Mouse (Mus musculus) frontal cortex, postnatal 25 days (tissue): ENCODE data around the gene Cptp.
A peak's percentile ranks its signal among the peaks of the same experiment; 100 is the strongest.

Source experiments
- DNase-seq, 2 experiments: peaks; one replicate each; pipeline ENCODE4 v3.0.0; 2022; ENCODE audit warnings: low spot score in 2 of 2

Gene Cptp

DNA sequence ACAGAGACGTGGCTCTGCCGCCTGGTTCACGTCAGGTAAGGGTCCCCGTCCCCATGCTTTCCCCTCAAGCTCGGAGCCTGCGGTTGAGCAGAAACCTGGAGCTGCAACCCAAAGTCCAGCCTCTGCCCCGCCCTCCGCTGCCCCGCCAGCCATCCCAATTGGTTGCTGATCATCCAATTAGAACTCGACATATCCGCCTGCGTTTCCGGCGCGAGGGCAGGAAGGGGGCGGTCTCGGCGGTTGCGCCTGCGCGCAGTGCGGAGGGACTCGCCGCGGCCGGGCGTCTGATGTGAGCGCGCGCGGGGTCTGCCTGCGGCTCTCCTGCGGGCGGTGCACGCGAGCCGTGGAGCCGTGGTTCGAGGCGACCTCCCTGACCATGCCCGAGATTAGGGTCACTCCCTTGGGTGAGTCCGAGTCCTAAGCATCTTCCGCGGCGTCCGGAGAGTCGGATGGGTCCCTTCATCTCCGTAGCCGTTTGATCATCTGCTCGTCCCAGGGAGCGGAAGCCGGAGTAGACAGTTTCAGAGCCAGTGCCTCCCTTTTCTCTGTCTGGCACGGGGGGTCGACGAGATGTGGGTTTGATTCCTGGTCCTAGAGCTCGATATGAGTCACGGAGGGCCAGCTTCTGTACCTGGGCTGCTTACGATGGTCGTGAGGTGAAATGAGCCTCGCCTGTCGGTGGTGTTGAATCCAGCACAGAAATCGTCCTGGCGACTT lies at the start of gene Cptp, which contains the start of gene Ints11:
Gene Cptp (minus strand): TSS at position 124 of the 717 bp plus-strand sequence.
Gene Ints11 (plus strand): TSS at position 230 of the 717 bp plus-strand sequence.
- peak; percentile 89 to 93 for DNase-seq

DNA sequence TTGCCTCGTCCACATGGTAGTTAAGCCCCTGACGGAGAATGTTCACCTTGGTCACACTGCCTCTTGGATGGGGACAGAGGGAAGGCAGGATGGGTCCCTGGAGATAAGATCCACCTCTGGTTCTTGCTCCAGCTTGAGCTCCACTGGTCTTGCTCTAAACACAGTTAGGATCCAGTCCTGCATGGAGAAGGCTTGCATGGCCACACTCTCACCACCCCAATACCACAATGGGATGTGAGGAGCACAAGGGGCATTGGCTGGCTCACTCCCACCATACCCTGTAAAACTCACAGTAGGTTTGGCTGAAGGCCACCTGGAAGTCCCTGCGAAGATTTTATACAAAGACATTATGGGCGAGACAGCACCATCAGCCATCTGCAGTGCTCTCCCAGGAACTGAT lies 39.5 kb upstream of the Cptp start:
- DNase-seq: no peak

DNA sequence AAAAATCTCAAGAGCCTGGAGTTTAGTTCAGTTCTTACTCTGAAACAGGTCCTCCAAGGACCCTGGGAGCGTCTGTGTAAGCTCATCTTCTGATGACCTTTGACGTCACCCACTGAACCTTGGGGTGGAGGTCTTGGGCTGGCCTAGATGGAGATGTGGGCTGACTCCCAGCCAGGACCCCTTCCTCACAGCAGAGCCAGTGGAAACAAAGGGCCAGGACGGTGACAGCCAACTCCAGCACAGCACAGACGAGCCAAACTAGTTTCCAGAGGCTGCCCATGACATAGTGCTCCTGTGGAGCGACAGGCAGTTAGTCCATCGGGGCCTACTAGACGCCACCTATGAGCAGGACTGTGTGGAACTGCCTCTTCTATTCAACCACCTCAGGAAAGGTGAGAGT lies 39.0 kb upstream of the Cptp start:
- peak; percentile 2 to 6 for DNase-seq

- peak in 1 of 2 experiments; percentile 2 for DNase-seq
Measured at GRCm38 (mm10) chr4:155907003-155907402, 37.8 kb upstream of the Cptp start.

DNA sequence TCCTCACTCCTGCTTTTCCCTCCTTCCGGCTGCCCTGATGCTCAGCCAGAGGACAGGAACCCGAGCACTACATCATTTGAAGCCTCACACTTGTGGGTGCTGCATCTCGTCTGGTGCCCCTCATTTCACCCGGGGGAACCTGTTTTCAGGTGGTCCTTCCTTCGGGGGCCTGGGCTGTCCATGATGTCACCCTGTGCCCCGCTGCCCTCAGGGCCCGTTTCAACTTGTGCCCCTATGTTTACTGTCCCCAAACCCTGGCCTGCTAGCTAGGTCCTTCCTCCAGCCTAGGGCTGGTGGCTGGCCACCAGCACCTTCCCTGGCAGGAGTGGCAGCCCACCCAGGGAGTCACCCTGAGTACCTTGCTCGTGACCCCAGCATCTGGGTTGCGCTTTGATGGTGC lies 36.9 kb upstream of the Cptp start:
- peak in 1 of 2 experiments; percentile 2 for DNase-seq

DNA sequence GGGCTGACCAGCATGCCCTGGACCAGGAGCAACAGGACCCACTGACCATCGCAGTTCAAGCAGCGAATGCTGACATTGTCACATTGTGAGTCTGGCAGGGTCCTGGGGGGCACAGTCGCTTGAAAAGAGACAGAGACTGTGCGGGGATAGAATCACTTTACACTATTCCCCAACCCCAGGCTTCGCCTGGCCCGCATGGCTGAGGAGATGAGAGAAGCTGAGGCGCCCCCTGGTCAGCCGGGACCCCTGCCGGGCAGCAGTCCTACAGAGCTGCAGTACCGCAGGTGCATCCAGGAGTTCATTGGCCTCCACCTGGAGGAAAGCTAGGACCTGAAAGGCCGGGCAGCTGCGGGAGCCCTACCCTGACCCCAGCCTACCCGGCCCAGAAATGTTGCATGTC lies 36.4 kb upstream of the Cptp start:
- DNase-seq: no peak

- peak; percentile 3 to 9 for DNase-seq
Measured at GRCm38 (mm10) chr4:155904318-155905102, 35.3 kb upstream of the Cptp start.

DNA sequence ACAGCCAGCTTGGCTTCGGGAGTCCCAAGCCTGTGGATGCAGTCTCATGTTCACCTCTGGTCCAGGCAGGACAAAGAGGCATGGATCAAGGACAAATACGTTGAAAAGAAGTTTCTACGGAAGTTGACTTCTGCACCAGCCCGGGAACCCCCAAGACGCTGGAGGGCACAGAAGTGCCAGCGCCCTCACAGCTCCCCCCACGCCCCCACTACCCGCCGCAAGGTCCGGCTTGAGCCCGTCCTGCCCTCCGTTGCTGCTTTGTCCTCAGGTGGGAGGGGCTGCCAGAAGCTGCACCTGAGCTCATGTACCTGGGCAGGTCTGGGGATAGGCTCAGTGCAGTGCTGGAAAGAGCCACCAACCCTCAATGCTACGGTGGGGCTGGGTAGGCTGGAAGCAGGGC lies 34.0 kb upstream of the Cptp start:
- no peak for DNase-seq

DNA sequence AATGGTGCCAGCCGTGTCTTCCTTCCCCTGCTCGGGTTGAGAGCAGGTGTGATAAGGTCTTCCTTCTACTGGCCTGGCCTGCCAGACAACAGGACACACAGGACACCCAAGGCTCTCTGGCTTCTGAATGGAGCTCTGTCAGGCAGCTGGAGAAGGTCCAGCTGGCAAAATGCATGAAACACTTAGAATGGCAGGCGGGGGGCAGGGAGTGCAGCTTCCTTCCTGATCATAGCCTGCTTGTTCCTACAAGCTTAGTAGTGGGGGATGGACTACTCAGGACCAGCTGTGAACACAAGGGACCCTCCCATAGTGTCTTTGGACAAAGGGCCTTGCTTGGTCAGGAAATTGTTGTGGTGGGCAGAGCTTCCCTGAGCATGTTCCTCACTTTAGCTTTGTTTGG lies 32.0 kb upstream of the Cptp start:
- DNase-seq: peak; percentile 5 to 7

- DNase-seq: no peak
Measured at GRCm38 (mm10) chr4:155899355-155899754, 30.1 kb upstream of the Cptp start.

GRCm38 (mm10) chr4:155898318-155898717 lies 29.1 kb upstream of the Cptp start:
- DNase-seq: no peak

DNA sequence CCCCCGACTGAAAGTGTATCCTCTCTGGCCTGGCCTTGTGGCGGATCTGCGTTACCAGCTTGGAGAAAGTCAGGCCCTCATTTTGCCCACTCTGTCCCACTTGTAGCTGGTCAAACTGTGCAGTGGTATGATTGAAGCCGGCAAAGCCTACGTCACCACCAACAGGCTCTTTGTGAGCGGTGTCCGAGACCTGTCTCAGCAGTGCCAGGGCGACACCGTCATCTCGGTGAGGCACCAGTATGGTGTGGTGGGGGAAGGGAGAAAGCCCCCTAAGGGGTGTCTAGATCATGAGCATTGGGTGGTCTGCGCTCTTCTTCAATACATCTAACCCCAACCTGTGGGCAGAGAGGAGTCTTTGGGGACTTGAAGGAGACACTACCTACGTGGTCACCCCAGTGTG lies 27.2 kb upstream of the Cptp start:
- no peak for DNase-seq

DNA sequence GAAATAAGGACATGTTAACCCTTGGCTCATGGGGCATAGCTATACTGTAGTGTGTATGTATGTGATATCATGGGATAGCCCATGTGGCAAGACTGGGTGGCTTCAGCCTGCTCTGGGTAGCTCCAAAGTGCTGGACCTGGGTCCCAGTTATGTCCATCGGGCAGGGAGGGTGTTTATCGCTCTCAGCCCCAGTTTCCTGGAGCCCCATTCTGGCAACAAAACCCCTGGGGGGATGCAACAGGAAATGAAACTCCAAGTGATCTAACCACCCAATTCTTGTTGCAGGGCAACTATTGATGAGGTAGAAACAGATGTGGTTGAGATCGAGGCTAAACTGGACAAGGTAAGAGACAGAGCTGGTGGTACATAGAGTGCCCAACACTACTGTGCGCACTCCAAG lies 26.6 kb upstream of the Cptp start:
- no peak for DNase-seq

GRCm38 (mm10) chr4:155895216-155895615 lies 26.0 kb upstream of the Cptp start:
- peak; percentile 49 to 69 for DNase-seq

- DNase-seq: peak; percentile 49 to 62
Measured at GRCm38 (mm10) chr4:155894311-155894881, 25.2 kb upstream of the Cptp start.

DNA sequence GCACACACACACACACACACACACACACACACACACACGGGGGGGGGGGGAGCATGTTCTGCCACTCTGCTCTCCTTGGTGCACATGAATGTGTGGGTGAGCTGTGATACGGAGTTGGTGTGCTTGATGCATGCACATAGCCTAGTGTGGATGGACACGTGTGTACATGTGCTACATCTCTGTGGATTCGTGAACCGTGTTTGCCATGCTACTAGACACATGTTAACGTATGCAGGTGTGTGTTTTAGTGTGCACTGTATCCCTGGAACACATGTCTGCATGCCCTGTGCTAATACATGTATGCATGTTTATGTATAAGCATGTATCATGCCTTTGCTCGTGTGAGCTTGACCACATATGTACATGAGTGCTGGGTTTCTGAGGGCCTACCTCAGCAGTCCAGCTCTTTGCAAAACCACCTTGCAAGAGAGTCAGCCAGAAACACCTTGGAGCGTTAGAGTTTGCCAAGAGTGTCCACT lies 24.0 kb upstream of the Cptp start:
- no peak for DNase-seq

GRCm38 (mm10) chr4:155892438-155893211 lies 23.4 kb upstream of the Cptp start:
- DNase-seq: peak in 1 of 2 experiments; percentile 28

- DNase-seq: peak in 1 of 2 experiments; percentile 69
Measured at GRCm38 (mm10) chr4:155892017-155892416, 22.8 kb upstream of the Cptp start.

DNA sequence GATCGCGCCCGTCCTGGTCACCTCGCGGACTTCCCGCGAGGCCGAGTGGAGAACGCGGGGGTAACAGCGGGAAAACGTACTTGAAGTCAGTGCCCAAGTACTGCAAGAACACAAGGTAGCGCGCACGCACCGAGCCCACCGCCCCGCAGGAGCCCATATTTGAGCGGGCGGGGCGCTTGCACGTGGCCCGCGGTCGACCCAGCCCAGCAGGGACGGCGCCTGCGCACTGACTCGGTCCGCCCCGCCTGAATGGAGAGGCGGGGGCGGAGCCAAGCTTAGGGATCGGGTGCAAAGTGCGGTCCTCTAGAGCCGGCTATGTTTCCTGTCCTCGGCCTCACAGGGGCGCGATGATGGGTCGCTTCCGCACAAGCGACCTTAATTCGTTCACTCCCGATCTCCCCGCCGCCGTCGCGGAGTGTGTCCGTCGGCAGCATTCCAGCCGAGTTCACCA lies 22.3 kb upstream of the Cptp start, which contains the start of the genes Pusl1 and Acap3:
Gene Pusl1 (minus strand): TSS at position 231 of the 451 bp plus-strand sequence.
Gene Acap3 (plus strand): TSS at position 272 of the 451 bp plus-strand sequence.
- DNase-seq: peak; percentile 89 to 94

DNA sequence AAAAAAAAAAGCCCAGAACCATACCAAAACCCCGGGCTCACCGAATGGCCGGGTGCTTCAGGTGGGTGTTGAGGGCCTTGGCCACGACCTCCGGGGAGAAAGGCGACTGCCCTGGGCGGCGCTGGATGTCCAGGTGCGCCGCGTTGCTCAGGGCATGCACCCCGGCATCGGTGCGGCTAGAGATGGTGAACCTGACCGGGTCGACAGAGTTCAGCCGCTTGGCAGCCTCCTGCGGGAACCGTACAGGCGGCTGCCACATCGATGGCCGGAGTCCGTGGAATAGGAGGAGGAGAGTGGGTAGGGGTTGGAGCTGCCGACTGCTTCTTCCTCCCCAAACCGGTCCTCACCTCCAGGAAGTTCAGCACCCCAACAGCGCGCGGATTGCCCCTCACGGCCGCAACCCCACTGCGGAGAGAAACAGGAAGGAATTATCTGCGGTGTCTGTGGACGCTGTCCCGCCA lies 21.8 kb upstream of the Cptp start:
- peak in 1 of 2 experiments; percentile 10 for DNase-seq

- peak; percentile 1 to 2 for DNase-seq
Measured at GRCm38 (mm10) chr4:155889316-155889715, 20.1 kb upstream of the Cptp start.
